Mouse (Mus musculus): Measurements from ENCODE around the gene Slc7a8.
A peak's percentile ranks its signal among the peaks of the same experiment; 100 is the strongest.

The Slc7a8 gene

GRCm38 (mm10) chr14:54735221-54735620, 46.5 kb downstream of the Slc7a8 start:
- no peak for DNase-seq

DNA sequence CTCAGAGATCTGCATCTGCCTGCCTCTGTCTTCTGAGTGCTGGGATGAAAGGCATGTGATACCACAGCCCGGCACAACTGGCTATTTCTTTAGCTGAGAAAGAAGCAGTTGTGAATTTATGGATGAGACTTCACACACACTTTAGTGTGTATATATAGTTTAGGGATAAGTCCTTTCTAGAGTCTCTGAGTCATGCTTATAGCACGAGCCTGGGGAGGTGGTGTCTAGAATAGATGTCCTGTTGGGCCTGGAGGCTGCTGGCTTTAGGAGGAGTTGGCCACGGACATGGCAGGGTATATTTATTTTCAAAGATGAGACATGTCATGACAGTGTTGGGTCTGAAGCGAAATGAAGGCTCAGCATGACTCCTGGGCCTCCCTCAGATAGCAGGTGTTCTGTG, 47.7 kb downstream of the Slc7a8 start:
- DNase-seq: no peak

- DNase-seq: no peak
Measured at GRCm38 (mm10) chr14:54732206-54732605, 49.5 kb downstream of the Slc7a8 start.

- DNase-seq: no peak
Measured at GRCm38 (mm10) chr14:54730305-54730704, 51.4 kb downstream of the Slc7a8 start.

GRCm38 (mm10) chr14:54728823-54729653, 52.7 kb downstream of the Slc7a8 start:
- DNase-seq: no peak

DNA sequence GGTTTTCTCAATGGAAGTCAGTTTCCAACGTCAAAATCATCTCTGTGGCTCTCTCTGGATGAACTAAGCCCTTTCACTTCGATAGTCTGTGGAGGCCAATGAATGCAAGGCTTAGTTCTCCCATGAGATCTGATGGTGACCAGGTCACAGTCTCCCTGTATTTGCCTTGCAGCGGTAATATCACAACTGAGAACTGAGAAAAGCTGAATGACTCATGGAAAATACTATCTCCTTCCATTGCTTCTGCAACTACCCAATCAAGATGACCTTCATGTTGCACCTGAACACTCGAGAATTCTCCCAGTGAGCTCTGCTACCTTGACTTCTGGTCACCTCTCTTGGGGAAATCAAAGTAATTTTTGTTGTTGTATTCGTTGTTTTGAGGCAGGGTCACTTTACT, 54.2 kb downstream of the Slc7a8 start:
- no peak for DNase-seq

DNA sequence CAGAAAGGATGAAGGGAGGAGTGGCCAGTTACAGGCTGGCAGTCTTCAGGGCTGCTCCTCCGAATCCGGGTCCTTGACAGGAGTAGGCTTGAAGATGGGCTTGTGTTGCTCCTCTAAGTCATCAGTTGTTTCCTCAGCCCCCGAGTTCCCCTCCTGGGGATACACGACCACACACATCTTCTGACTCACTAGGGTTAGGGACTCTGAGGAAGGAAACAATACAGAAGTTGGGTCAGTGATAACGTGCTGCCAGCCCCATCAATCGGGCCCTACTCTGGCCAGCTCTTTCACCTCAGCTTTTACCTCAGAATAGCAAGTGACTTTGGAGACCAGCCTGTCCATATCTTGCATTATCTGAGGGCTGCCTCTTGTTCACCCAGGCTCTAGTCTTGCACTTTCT, 57.7 kb downstream of the Slc7a8 start:
- DNase-seq: no peak

GRCm38 (mm10) chr14:54721711-54722110, 60.0 kb downstream of the Slc7a8 start:
- DNase-seq: no peak

DNA sequence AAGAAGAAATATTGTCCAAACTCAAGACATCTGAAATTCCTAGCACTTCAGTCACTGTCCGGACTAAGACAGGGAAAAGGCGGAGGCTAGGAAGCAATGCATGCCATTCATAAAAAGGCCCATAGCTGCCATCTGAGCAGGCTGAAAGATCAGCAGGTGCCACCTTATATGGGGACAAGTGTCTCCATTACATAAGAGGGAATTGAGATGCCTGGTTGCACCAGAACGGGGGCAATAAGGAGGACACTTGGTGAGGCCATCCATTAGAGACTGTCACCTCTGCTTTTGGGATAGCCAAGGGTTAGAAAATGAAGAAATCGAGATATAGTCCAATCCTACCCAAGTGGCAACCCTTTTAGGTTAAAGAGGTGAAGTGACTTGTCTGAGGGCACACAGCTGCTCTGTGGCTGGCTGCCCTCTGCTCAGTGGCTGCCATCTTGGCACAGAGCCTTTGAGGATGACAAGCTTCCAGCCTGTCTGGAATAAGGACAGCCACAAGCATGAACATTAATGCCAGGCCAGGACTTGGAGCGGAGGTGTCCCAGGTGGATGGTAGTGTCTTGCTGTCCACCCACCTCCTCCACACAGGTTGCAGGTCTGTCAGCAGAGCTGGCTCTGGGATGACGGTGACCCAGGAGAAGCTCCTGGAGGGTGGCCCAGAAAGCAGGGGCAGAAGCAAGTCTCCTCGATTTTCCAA, 60.9 kb downstream of the Slc7a8 start:
- no peak for DNase-seq

- DNase-seq: no peak
Measured at GRCm38 (mm10) chr14:54720041-54720440, 61.7 kb downstream of the Slc7a8 start.

- no peak for DNase-seq
Measured at GRCm38 (mm10) chr14:54715402-54715801, 66.3 kb downstream of the Slc7a8 start.

- DNase-seq: peak; percentile 57 to 68
Measured at GRCm38 (mm10) chr14:54714617-54715081, 67.1 kb downstream of the Slc7a8 start.

GRCm38 (mm10) chr14:54714121-54714520, 67.6 kb downstream of the Slc7a8 start:
- DNase-seq: peak; percentile 31 to 55

GRCm38 (mm10) chr14:54712861-54713260, 68.9 kb downstream of the Slc7a8 start:
- DNase-seq: no peak

- DNase-seq: no peak
Measured at GRCm38 (mm10) chr14:54712074-54712473, 69.7 kb downstream of the Slc7a8 start, which contains the start of gene Cebpe. Gene Cebpe (minus strand): TSS chr14:54712174.

DNA sequence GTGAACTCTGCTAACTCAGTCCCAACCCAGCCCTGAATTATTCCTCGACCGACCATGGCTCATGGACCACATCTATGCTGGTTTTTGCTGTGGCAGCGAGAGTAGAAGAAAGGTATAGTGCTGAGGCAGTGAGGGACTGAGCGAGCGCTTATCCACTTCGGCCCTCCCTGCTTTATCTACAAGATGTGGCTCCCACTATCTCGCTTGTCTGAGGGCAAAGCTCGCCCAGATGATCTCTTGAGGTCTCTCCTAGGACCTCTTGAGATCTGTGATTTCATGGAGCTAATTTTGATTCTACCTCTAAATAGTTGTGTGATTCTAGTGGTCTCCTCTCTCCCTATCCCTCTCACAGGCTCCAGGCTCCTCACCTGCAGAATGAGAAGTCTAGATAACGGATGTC, 72.7 kb downstream of the Slc7a8 start:
- DNase-seq: no peak

- DNase-seq: no peak
Measured at GRCm38 (mm10) chr14:54706589-54707320, 75.0 kb downstream of the Slc7a8 start.

GRCm38 (mm10) chr14:54705844-54706243, 75.9 kb downstream of the Slc7a8 start:
- no peak for DNase-seq

- DNase-seq: no peak
Measured at GRCm38 (mm10) chr14:54703207-54703606, 78.5 kb downstream of the Slc7a8 start.

- DNase-seq: peak; percentile 63 to 73
Measured at GRCm38 (mm10) chr14:54701298-54701697, 80.4 kb downstream of the Slc7a8 start.

- no peak for DNase-seq
Measured at GRCm38 (mm10) chr14:54699586-54699985, 82.2 kb downstream of the Slc7a8 start.

GRCm38 (mm10) chr14:54698733-54699132, 83.0 kb downstream of the Slc7a8 start, which contains the start of gene Gm29776:
Gene Gm29776 (minus strand): TSS chr14:54698833.
- DNase-seq: no peak

GRCm38 (mm10) chr14:54696752-54697151, 85.0 kb downstream of the Slc7a8 start:
- DNase-seq: no peak
